Mouse (Mus musculus): Measurements from ENCODE around the gene Chl1.

Chl1 gene

GRCm38 (mm10) chr6:103510392-103511289 is at the start of gene Chl1:
Gene Chl1 (plus strand): TSS chr6:103510586.
- TF ChIP-seq GATA4 (IDR thresholded peaks at IDR 0.05; ENCODE audit: insufficient replicate concordance, low read length) = no peak

GRCm38 (mm10) chr6:103465479-103466080 is 44.8 kb upstream of the Chl1 start:
- no peak for TF ChIP-seq GATA4 (IDR thresholded peaks at IDR 0.05; ENCODE audit: insufficient replicate concordance, low read length)

GRCm38 (mm10) chr6:103473316-103473715 is 37.1 kb upstream of the Chl1 start:
- no peak for TF ChIP-seq GATA4 (IDR thresholded peaks at IDR 0.05; ENCODE audit: insufficient replicate concordance, low read length)

GRCm38 (mm10) chr6:103487199-103487598 is 23.2 kb upstream of the Chl1 start:
- TF ChIP-seq GATA4 (IDR thresholded peaks at IDR 0.05; ENCODE audit: insufficient replicate concordance, low read length) = no peak

GRCm38 (mm10) chr6:103498404-103498803 is 12.0 kb upstream of the Chl1 start:
- TF ChIP-seq GATA4 (IDR thresholded peaks at IDR 0.05; ENCODE audit: insufficient replicate concordance, low read length) = no peak

- no peak for TF ChIP-seq GATA4 (IDR thresholded peaks at IDR 0.05; ENCODE audit: insufficient replicate concordance, low read length)
Measured at GRCm38 (mm10) chr6:103504065-103504464, 6.3 kb upstream of the Chl1 start.

GRCm38 (mm10) chr6:103507751-103508575 is 2.4 kb upstream of the Chl1 start:
- TF ChIP-seq GATA4 (IDR thresholded peaks at IDR 0.05; ENCODE audit: insufficient replicate concordance, low read length) = no peak

- TF ChIP-seq GATA4 (IDR thresholded peaks at IDR 0.05; ENCODE audit: insufficient replicate concordance, low read length) = no peak
Measured at GRCm38 (mm10) chr6:103509596-103509995, 790 bp upstream of the Chl1 start.

GRCm38 (mm10) chr6:103511290-103511971 is 1.0 kb downstream of the Chl1 start:
- TF ChIP-seq GATA4 (IDR thresholded peaks at IDR 0.05; ENCODE audit: insufficient replicate concordance, low read length) = no peak

- TF ChIP-seq GATA4 (IDR thresholded peaks at IDR 0.05; ENCODE audit: insufficient replicate concordance, low read length) = no peak
Measured at GRCm38 (mm10) chr6:103511972-103512565, 1.7 kb downstream of the Chl1 start.

GRCm38 (mm10) chr6:103512911-103513321 is 2.5 kb downstream of the Chl1 start:
- no peak for TF ChIP-seq GATA4 (IDR thresholded peaks at IDR 0.05; ENCODE audit: insufficient replicate concordance, low read length)

GRCm38 (mm10) chr6:103513621-103514241 is 3.3 kb downstream of the Chl1 start:
- no peak for TF ChIP-seq GATA4 (IDR thresholded peaks at IDR 0.05; ENCODE audit: insufficient replicate concordance, low read length)

- no peak for TF ChIP-seq GATA4 (IDR thresholded peaks at IDR 0.05; ENCODE audit: insufficient replicate concordance, low read length)
Measured at GRCm38 (mm10) chr6:103514346-103514745, 4.0 kb downstream of the Chl1 start.

GRCm38 (mm10) chr6:103514756-103515155 is 4.4 kb downstream of the Chl1 start:
- no peak for TF ChIP-seq GATA4 (IDR thresholded peaks at IDR 0.05; ENCODE audit: insufficient replicate concordance, low read length)

All from liver, adult (tissue).